Mouse (Mus musculus) CH12.LX (cell line): Measurements from ENCODE around the gene Oprd1. TPM values are rescaled to one million over a fixed set of nuclear protein-coding genes. Genes with fewer than 3 reads are reported as not detected.

Experiments used
- DNase-seq: peaks from one replicate; pipeline ENCODE4 v3.0.0-alpha.2; 2013; ENCODE audit errors: extremely low read depth
- H3K27ac ChIP-seq: 2 replicates; pipeline ENCODE4 v1.5.1; 2012; ENCODE audit warnings: low read depth, mild to moderate bottlenecking, control low read depth, moderate library complexity; ENCODE audit not compliant: insufficient read depth
- H3K27me3 ChIP-seq: replicated peaks from 2 replicates; pipeline ENCODE3; 2012; ENCODE audit warnings: inconsistent platforms
- H3K36me3 ChIP-seq, 2 experiments: replicated peaks in 1 of 2; 2 replicates each; pipeline versions ENCODE3 to v1.6.1; 2012; ENCODE audit warnings: inconsistent platforms in 1 of 2, low read length in 1 of 2, mild to moderate bottlenecking in 1 of 2, mixed read lengths in 1 of 2, moderate library complexity in 1 of 2; ENCODE audit not compliant: control insufficient read depth in 1 of 2, insufficient read depth in 1 of 2
- H3K4me1 ChIP-seq, 2 experiments: 2 replicates each; pipeline ENCODE4 v1.6.1; 2012; ENCODE audit warnings: inconsistent platforms in 1 of 2, moderate library complexity in 1 of 2; ENCODE audit not compliant: insufficient read depth in 2 of 2, control insufficient read depth in 1 of 2
- H3K4me2 ChIP-seq: 2 replicates; pipeline ENCODE4 v1.6.1; 2012; ENCODE audit warnings: low read depth, mild to moderate bottlenecking, control low read depth; ENCODE audit not compliant: poor library complexity, insufficient read depth, severe bottlenecking
- H3K4me3 ChIP-seq, 3 experiments: fragments of 150-350 bp in 1 of 3; sonication (generic) in 1 of 3; replicated peaks in 1 of 3; 2 replicates each; pipeline versions ENCODE3 to v1.5.1; 2011 to 2012; ENCODE audit warnings: low read depth in 2 of 3, low read length in 2 of 3, mild to moderate bottlenecking in 2 of 3, moderate library complexity in 2 of 3, control low read depth in 1 of 3, improper control_type of control experiment in 1 of 3, inconsistent platforms in 1 of 3, mixed read lengths in 1 of 3; ENCODE audit not compliant: poor library complexity in 1 of 3
- H3K79me2 ChIP-seq: replicated peaks from 2 replicates; pipeline ENCODE4 v1.6.1; 2012; ENCODE audit warnings: mild to moderate bottlenecking, moderate library complexity; ENCODE audit not compliant: control insufficient read depth, poor library complexity, insufficient read depth, severe bottlenecking; ENCODE audit errors: extremely low read depth
- H3K9ac ChIP-seq: 2 replicates; pipeline ENCODE4 v1.6.1; 2012; ENCODE audit warnings: low read depth, mild to moderate bottlenecking, control low read depth, moderate library complexity; ENCODE audit not compliant: insufficient read depth
- H3K9me3 ChIP-seq: replicated peaks from 2 replicates; pipeline ENCODE3; 2012; ENCODE audit warnings: low read length, inconsistent platforms, mixed read lengths
- CHD1 ChIP-seq: IDR thresholded peaks from 2 replicates; pipeline ENCODE4 v1.6.1; 2012; ENCODE audit warnings: low read depth, low read length, improper control_type of control experiment, inconsistent platforms
- CHD2 ChIP-seq: IDR thresholded peaks from 2 replicates; pipeline ENCODE4 v1.6.1; 2011; ENCODE audit warnings: low read length, improper control_type of control experiment
- CTCF ChIP-seq, 2 experiments: IDR thresholded peaks in 1 of 2; conservative IDR thresholded peaks in 1 of 2; 2 replicates each; pipeline ENCODE4 v1.5.1; 2011 to 2012; ENCODE audit warnings: low read depth in 2 of 2, low read length in 2 of 2, improper control_type of control experiment in 1 of 2, inconsistent platforms in 1 of 2, mild to moderate bottlenecking in 1 of 2, moderate library complexity in 1 of 2
- ELF1 ChIP-seq: IDR thresholded peaks from 2 replicates; pipeline ENCODE4 v1.6.1; 2014; ENCODE audit warnings: low read depth, mild to moderate bottlenecking, inconsistent platforms, low read length, improper control_type of control experiment
- EP300 ChIP-seq: IDR thresholded peaks from 2 replicates; pipeline ENCODE4 v1.6.1; 2011; ENCODE audit warnings: low read length, improper control_type of control experiment
- ETS1 ChIP-seq: conservative IDR thresholded peaks from 2 replicates; pipeline ENCODE4 v1.6.1; 2012; ENCODE audit warnings: low read depth, mild to moderate bottlenecking, inconsistent platforms, low read length, improper control_type of control experiment, moderate library complexity
- GABPA ChIP-seq: IDR thresholded peaks from 2 replicates; pipeline ENCODE4 v1.6.1; 2012; ENCODE audit warnings: low read depth, low read length, improper control_type of control experiment, inconsistent platforms; ENCODE audit not compliant: insufficient replicate concordance
- HCFC1 ChIP-seq: IDR thresholded peaks from 2 replicates; pipeline ENCODE4 v1.6.1; 2012; ENCODE audit warnings: low read depth, mild to moderate bottlenecking, inconsistent platforms, low read length, improper control_type of control experiment
- IRF4 ChIP-seq: IDR thresholded peaks from 2 replicates; pipeline ENCODE4 v1.6.1; 2014; ENCODE audit warnings: low read depth, mild to moderate bottlenecking, inconsistent platforms, low read length, improper control_type of control experiment
- JUN ChIP-seq: IDR thresholded peaks from 2 replicates; pipeline ENCODE4 v1.6.1; 2011; ENCODE audit warnings: low read depth, mild to moderate bottlenecking, low read length, improper control_type of control experiment, moderate library complexity; ENCODE audit not compliant: insufficient read depth
- JUND ChIP-seq: conservative IDR thresholded peaks from 2 replicates; pipeline ENCODE4 v1.6.1; 2011; ENCODE audit warnings: low read depth, low read length, improper control_type of control experiment
- KAT2A ChIP-seq: IDR thresholded peaks from 2 replicates; pipeline ENCODE4 v1.6.1; 2012; ENCODE audit warnings: low read length, improper control_type of control experiment, inconsistent platforms; ENCODE audit not compliant: insufficient replicate concordance
- MAFK ChIP-seq: IDR thresholded peaks from 2 replicates; pipeline ENCODE4 v1.6.1; 2011; ENCODE audit warnings: low read length, improper control_type of control experiment; ENCODE audit not compliant: insufficient replicate concordance
- MAX ChIP-seq: IDR thresholded peaks from 2 replicates; pipeline ENCODE4 v1.6.1; 2011; ENCODE audit warnings: low read length, improper control_type of control experiment
- MAZ ChIP-seq: IDR thresholded peaks from 2 replicates; pipeline ENCODE4 v1.6.1; 2012; ENCODE audit warnings: low read depth, mild to moderate bottlenecking, inconsistent platforms, low read length, improper control_type of control experiment, moderate library complexity
- MEF2A ChIP-seq: IDR thresholded peaks from 2 replicates; pipeline ENCODE4 v1.6.1; 2014; ENCODE audit warnings: low read depth, mild to moderate bottlenecking, inconsistent platforms, low read length, improper control_type of control experiment, borderline replicate concordance
- MXI1 ChIP-seq: IDR thresholded peaks from 2 replicates; pipeline ENCODE4 v1.6.1; 2011; ENCODE audit warnings: mild to moderate bottlenecking, low read depth, low read length, improper control_type of control experiment
- MYC ChIP-seq: IDR thresholded peaks from 2 replicates; pipeline ENCODE4 v1.6.1; 2011; ENCODE audit warnings: low read depth, mild to moderate bottlenecking, improper control_type of control experiment, low read length
- NELFE ChIP-seq: IDR thresholded peaks from 2 replicates; pipeline ENCODE4 v1.6.1; 2011; ENCODE audit warnings: low read depth, low read length, improper control_type of control experiment
- NRF1 ChIP-seq: IDR thresholded peaks from 2 replicates; pipeline ENCODE4 v1.6.1; 2014; ENCODE audit warnings: low read depth, mild to moderate bottlenecking, inconsistent platforms, low read length, improper control_type of control experiment, moderate library complexity
- POLR2A ChIP-seq: IDR thresholded peaks from 2 replicates; pipeline ENCODE4 v1.6.1; 2011; ENCODE audit warnings: low read depth, mild to moderate bottlenecking, improper control_type of control experiment, low read length
- POLR2AphosphoS2 ChIP-seq: IDR thresholded peaks from 2 replicates; pipeline ENCODE4 v1.6.1; 2011; ENCODE audit warnings: low read depth, low read length, improper control_type of control experiment
- RCOR1 ChIP-seq: conservative IDR thresholded peaks from 2 replicates; pipeline ENCODE4 v1.6.1; 2012; ENCODE audit warnings: low read depth, mild to moderate bottlenecking, inconsistent platforms, low read length, improper control_type of control experiment
- SMC3 ChIP-seq: IDR thresholded peaks from 2 replicates; pipeline ENCODE4 v1.6.1; 2011; ENCODE audit warnings: low read depth, low read length, improper control_type of control experiment
- TBP ChIP-seq: conservative IDR thresholded peaks from 2 replicates; pipeline ENCODE4 v1.6.1; 2011; ENCODE audit warnings: low read depth, low read length, improper control_type of control experiment
- TCF12 ChIP-seq: IDR thresholded peaks from 2 replicates; pipeline ENCODE4 v1.6.1; 2014; ENCODE audit warnings: low read depth, mild to moderate bottlenecking, inconsistent platforms, low read length, improper control_type of control experiment
- ZC3H11A ChIP-seq: IDR thresholded peaks from 2 replicates; pipeline ENCODE4 v1.6.1; 2012; ENCODE audit warnings: low read depth, mild to moderate bottlenecking, inconsistent platforms, low read length, improper control_type of control experiment
- ZKSCAN1 ChIP-seq: IDR thresholded peaks from 2 replicates; pipeline ENCODE4 v1.6.1; 2012; ENCODE audit warnings: low read depth, inconsistent platforms, low read length, improper control_type of control experiment, borderline replicate concordance
- ZMIZ1 ChIP-seq: IDR thresholded peaks from 2 replicates; pipeline ENCODE4 v1.6.1; 2012; ENCODE audit warnings: low read depth, mild to moderate bottlenecking, inconsistent platforms, low read length, improper control_type of control experiment
- ZNF384 ChIP-seq: IDR thresholded peaks from 2 replicates; pipeline ENCODE4 v1.6.1; 2012; ENCODE audit warnings: low read depth, low read length, improper control_type of control experiment, inconsistent platforms
- dilution Hi-C: fragments of 300-500 bp; cut with MboI; formaldehyde crosslinking; loops from 2 replicates; pipeline ENCODE4 v1.14.3; 2020; ENCODE audit warnings: low sequenced_read_pairs; ENCODE audit not compliant: extremely low pct_unique_long_range_greater_than_20kb, extremely low pct_ligation_motif_present
- in situ Hi-C: fragments of 300-500 bp; cut with MboI; formaldehyde crosslinking; loops from 3 replicates; pipeline ENCODE4 v1.14.3; 2019; ENCODE audit warnings: low sequenced_read_pairs, low pct_ligation_motif_present, low pct_unique_long_range_greater_than_20kb, mixed read lengths
- polyA plus RNA-seq: library from polyadenylated mRNA; unstranded; fragments of >175 nt; gene quantifications from 2 replicates; pipeline ENCODE4 v1.2.1, GENCODE M21; 2012; ENCODE audit warnings: low read depth; ENCODE audit not compliant: insufficient read length
- total RNA-seq, 2 experiments: library from RNA; depleted of rRNA; stranded (reverse); fragments of 300-350 nt in 1 of 2; fragments of >200 nt in 1 of 2; gene quantifications; 2 replicates each; pipeline ENCODE4 v1.2.3; 2012 to 2014

Oprd1 gene
- total and polyA plus RNA-seq, 3 experiments = not detected

DNA sequence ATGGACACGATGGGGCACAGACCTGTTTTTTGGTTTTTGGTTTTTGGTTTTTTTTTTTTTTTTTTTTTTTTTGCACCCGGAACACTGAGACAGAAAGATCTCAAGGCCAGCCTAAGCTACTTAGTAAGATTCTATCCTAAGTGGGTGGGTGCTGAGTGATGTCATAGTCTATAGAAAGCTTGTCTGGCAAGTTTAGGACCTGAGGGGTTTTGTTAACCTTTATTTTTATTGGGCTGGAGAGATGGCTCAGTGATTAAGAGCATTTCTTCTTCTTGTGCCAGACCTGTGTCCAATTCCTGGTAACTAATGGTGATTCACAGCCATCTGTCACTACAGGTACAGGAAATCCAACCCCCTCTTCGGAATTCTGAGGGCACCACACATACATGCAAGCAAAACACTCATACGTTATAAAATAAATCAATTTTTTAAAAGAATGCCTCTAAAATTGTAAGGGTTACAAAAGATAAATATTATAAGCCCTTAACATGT, 63.7 kb downstream of the Oprd1 start:
- Histone ChIP-seq H3K4me1 (peaks cover 4 to 25% of the 10 kb centered on the region in 2 experiments), H3K9ac (no peak overlapping the region)
- TF ChIP-seq ZC3H11A = no peak
- TF ChIP-seq ZMIZ1 = no peak
- no peak for TF ChIP-seq NELFE
- TF ChIP-seq ELF1 = no peak
- no peak for TF ChIP-seq RCOR1
- no peak for TF ChIP-seq MAX
- no peak for TF ChIP-seq CTCF (conservative IDR thresholded peaks at IDR 0.05 in 1 of 2, IDR thresholded peaks at IDR 0.05 in 1 of 2; ENCODE audit: low read depth in 2 of 2, low read length in 2 of 2)
- TF ChIP-seq, all 38 proteins: peak for 0
- Histone ChIP-seq H3K27me3 (no peaks in the 10 kb centered on the region), H3K27ac (no peak overlapping the region), H3K4me3 (no peak overlapping the region), H3K4me2 (no peak overlapping the region), H3K9me3 (no peaks in the 10 kb centered on the region), H3K36me3 (no peaks in the 10 kb centered on the region), H3K79me2 (no peaks in the 10 kb centered on the region)
- DNase-seq = no peak
- dilution Hi-C loops = no loop called here
- in situ Hi-C loops = loop anchor here (25.0 kb wide), 1 partner anchor 432 kb away; the partner anchor contains the start of gene Sesn2

- in situ Hi-C loops = loop anchor here (5.0 to 25.0 kb wide), 3 partner anchors 92 to 433 kb away; partner anchors contain the start of gene Sesn2
- Histone ChIP-seq H3K27ac (no peak overlapping the region), H3K9me3 (no peaks in the 10 kb centered on the region), H3K4me3 (no peak overlapping the region), H3K4me1 (peaks cover 4 to 27% of the 10 kb centered on the region in 2 experiments), H3K79me2 (no peaks in the 10 kb centered on the region), H3K36me3 (no peaks in the 10 kb centered on the region), H3K27me3 (no peaks in the 10 kb centered on the region), H3K4me2 (0 out of 2 replicates have a peak overlapping the region, but pooled peaks have one; percentile 42), H3K9ac (no peak overlapping the region)
- dilution Hi-C loops = no loop called here
- peak; percentile 62 for DNase-seq
- TF ChIP-seq POLR2A (no peak), ZMIZ1 (no peak), KAT2A (no peak), CHD1 (no peak), EP300 (no peak), TCF12 (no peak), CHD2 (no peak), TBP (no peak), MAX (no peak), MAZ (peak; percentile 65; the same call in 1 of the 2 replicates), GABPA (no peak), ZNF384 (peak; percentile 99), HCFC1 (no peak), MYC (no peak), CTCF (conservative IDR thresholded peaks at IDR 0.05 in 1 of 2, IDR thresholded peaks at IDR 0.05 in 1 of 2; ENCODE audit: low read depth in 2 of 2, low read length in 2 of 2) (peak; percentile 56 to 95), NRF1 (no peak), RCOR1 (no peak), POLR2AphosphoS2 (no peak), MAFK (no peak), ZC3H11A (0 out of 2 replicates have a peak, but pooled peaks have one; percentile 40), ETS1 (no peak), MEF2A (no peak), JUND (no peak), MXI1 (no peak), IRF4 (no peak), ZKSCAN1 (no peak), JUN (no peak), SMC3 (peak; percentile 88), ELF1 (no peak), NELFE (no peak)
These were observed 64.6 kb downstream of the Oprd1 start for GRCm38 (mm10) chr4:132079555-132080275.
